Mouse (Mus musculus) lung, postnatal 0 days (tissue): Measurements from ENCODE around the gene Npy.

Experiments
- CTCF ChIP-seq: IDR thresholded peaks from 2 replicates; pipeline ENCODE4 v1.5.1; 2016; ENCODE audit warnings: antibody characterized with exemption, mild to moderate bottlenecking
- EP300 ChIP-seq: IDR thresholded peaks from 2 replicates; pipeline ENCODE4 v1.6.1; 2016; ENCODE audit warnings: antibody characterized with exemption, mild to moderate bottlenecking, control low read depth

GRCm38 (mm10) chr6:49782679-49783078 is 39.8 kb upstream of the Npy start:
- TF ChIP-seq EP300 (no peak), CTCF (no peak)
